Mouse (Mus musculus): ENCODE results near the gene Farp1. TPM values are rescaled to one million over a fixed set of nuclear protein-coding genes. Genes with fewer than 3 reads are reported as not detected.

Farp1 gene
- total RNA-seq, 2 experiments from 2014 or later, result 7.1 to 8.7 TPM

- DNase-seq, result no peak
Measured at GRCm38 (mm10) chr14:121054062-121054461, 19.1 kb downstream of the Farp1 start.

- no peak for DNase-seq
Measured at GRCm38 (mm10) chr14:121057750-121058149, 22.8 kb downstream of the Farp1 start.

- DNase-seq, result no peak
Measured at GRCm38 (mm10) chr14:121058481-121058880, 23.5 kb downstream of the Farp1 start.

GRCm38 (mm10) chr14:121059266-121059665 lies 24.3 kb downstream of the Farp1 start:
- DNase-seq, result peak; percentile 69 to 90

- DNase-seq, result no peak
Measured at GRCm38 (mm10) chr14:121060484-121060883, 25.5 kb downstream of the Farp1 start.

GRCm38 (mm10) chr14:121061686-121062085 lies 26.7 kb downstream of the Farp1 start:
- DNase-seq, result peak; percentile 36 to 60

GRCm38 (mm10) chr14:121062238-121063082 lies 27.5 kb downstream of the Farp1 start:
- DNase-seq, result peak; percentile 39 to 45

GRCm38 (mm10) chr14:121064726-121065125 lies 29.7 kb downstream of the Farp1 start:
- no peak for DNase-seq

- no peak for DNase-seq
Measured at GRCm38 (mm10) chr14:121073093-121073866, 38.3 kb downstream of the Farp1 start.

- no peak for DNase-seq
Measured at GRCm38 (mm10) chr14:121074197-121074734, 39.3 kb downstream of the Farp1 start.

- no peak for DNase-seq
Measured at GRCm38 (mm10) chr14:121080739-121081138, 45.7 kb downstream of the Farp1 start.

- peak; percentile 67 to 69 for DNase-seq
Measured at GRCm38 (mm10) chr14:121082341-121082740, 47.3 kb downstream of the Farp1 start.

GRCm38 (mm10) chr14:121082793-121083192 lies 47.8 kb downstream of the Farp1 start:
- no peak for DNase-seq

GRCm38 (mm10) chr14:121083352-121083751 lies 48.4 kb downstream of the Farp1 start:
- no peak for DNase-seq

GRCm38 (mm10) chr14:121092517-121092916 lies 57.5 kb downstream of the Farp1 start:
- no peak for DNase-seq

GRCm38 (mm10) chr14:121093860-121094259 lies 58.9 kb downstream of the Farp1 start:
- no peak for DNase-seq

- no peak for DNase-seq
Measured at GRCm38 (mm10) chr14:121097640-121098435, 62.8 kb downstream of the Farp1 start.

GRCm38 (mm10) chr14:121099120-121099519 lies 64.1 kb downstream of the Farp1 start:
- DNase-seq, result no peak

- DNase-seq, result no peak
Measured at GRCm38 (mm10) chr14:121099876-121100275, 64.9 kb downstream of the Farp1 start.

- peak in 1 of 2 experiments; percentile 13 for DNase-seq
Measured at GRCm38 (mm10) chr14:121100829-121101228, 65.8 kb downstream of the Farp1 start.

GRCm38 (mm10) chr14:121101531-121101930 lies 66.5 kb downstream of the Farp1 start:
- no peak for DNase-seq

GRCm38 (mm10) chr14:121102599-121102998 lies 67.6 kb downstream of the Farp1 start:
- DNase-seq, result peak in 1 of 2 experiments; percentile 11
